Mouse (Mus musculus): Measurements from ENCODE around the gene Cped1. TPM values are rescaled to one million over a fixed set of nuclear protein-coding genes. Genes with fewer than 3 reads are reported as not detected.

Cped1 gene
- polyA plus RNA-seq, 1 experiment from 2014 or later = 22.5 TPM

DNA sequence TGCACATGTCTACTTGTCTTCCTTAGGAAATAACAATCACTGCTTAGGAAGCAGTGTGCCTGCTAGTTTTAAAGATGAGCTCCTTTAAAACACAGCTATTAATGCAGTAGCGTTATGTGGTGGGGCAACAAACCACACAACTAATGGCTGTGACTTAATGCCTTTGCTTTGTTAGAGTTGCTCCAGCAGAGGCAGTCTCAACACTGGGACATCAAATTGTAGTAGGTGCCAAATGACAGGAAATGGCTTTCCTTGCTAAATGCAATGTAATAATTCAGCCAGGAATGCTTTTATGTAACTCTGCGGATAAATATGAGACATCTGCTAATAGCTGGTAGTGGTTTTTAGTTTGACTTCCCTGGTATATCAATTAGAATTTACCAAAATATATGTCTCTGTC lies 8.2 kb upstream of the Cped1 start:
- ATAC-seq (ENCODE audit: low FRiP score) (no peak), DNase-seq (ENCODE audit: low spot score) (no peak)
- Histone ChIP-seq H3K4me2 (replicated peaks; ENCODE audit: low read depth, low read length) (no peak overlapping the region), H3K9me3 (ENCODE audit: control insufficient read depth, low read length) (no peaks in the 10 kb centered on the region), H3K4me1 (replicated peaks; ENCODE audit: control insufficient read depth, insufficient read depth, low read length) (no peaks in the 10 kb centered on the region), H3K27ac (ENCODE audit: low read depth, low read length) (no peak overlapping the region), H3K27me3 (ENCODE audit: control insufficient read depth, insufficient read depth, low read length) (no peaks in the 10 kb centered on the region), H3K4me3 (ENCODE audit: low read depth, low read length) (no peak overlapping the region), H3K36me3 (ENCODE audit: control insufficient read depth, insufficient read depth, low read length) (no peaks in the 10 kb centered on the region), H3K9ac (ENCODE audit: low read depth, low read length) (no peak overlapping the region)
- whole genome bisulfite sequencing = 86% methylated on average over 2 of the region's 2 CpGs

DNA sequence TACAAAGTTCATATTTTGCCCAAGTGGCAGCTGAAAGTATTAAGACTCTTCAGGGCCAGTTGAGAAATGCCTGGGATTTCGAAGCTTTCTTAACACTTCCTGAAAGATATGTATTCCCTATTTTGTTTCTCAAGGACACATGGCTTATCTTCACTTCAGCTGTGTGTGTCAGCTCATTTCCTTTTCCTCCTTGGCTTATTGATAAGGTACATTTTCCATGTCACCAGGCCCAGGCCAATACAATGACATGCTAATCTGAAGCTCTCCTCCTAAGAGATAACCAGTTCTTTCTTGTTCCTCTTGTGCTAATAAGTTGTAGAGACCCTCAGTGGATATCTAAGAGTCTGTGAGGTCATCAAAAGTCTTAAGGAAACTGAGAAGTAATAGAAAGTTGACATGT lies 4.6 kb upstream of the Cped1 start:
- Histone ChIP-seq H3K9ac (ENCODE audit: low read depth, low read length) (no peak overlapping the region), H3K4me3 (ENCODE audit: low read depth, low read length) (no peak overlapping the region), H3K27ac (ENCODE audit: low read depth, low read length) (no peak overlapping the region), H3K27me3 (ENCODE audit: control insufficient read depth, insufficient read depth, low read length) (peaks cover 3% of the 10 kb centered on the region; the same call in 1 of the 2 replicates), H3K9me3 (ENCODE audit: control insufficient read depth, low read length) (no peaks in the 10 kb centered on the region), H3K4me1 (replicated peaks; ENCODE audit: control insufficient read depth, insufficient read depth, low read length) (no peaks in the 10 kb centered on the region), H3K36me3 (ENCODE audit: control insufficient read depth, insufficient read depth, low read length) (no peaks in the 10 kb centered on the region), H3K4me2 (replicated peaks; ENCODE audit: low read depth, low read length) (no peak overlapping the region)
- no peak for ATAC-seq (ENCODE audit: low FRiP score)
- 95% methylated on average over 1 of the region's 1 CpGs for WGBS
- DNase-seq (ENCODE audit: low spot score) = no peak

DNA sequence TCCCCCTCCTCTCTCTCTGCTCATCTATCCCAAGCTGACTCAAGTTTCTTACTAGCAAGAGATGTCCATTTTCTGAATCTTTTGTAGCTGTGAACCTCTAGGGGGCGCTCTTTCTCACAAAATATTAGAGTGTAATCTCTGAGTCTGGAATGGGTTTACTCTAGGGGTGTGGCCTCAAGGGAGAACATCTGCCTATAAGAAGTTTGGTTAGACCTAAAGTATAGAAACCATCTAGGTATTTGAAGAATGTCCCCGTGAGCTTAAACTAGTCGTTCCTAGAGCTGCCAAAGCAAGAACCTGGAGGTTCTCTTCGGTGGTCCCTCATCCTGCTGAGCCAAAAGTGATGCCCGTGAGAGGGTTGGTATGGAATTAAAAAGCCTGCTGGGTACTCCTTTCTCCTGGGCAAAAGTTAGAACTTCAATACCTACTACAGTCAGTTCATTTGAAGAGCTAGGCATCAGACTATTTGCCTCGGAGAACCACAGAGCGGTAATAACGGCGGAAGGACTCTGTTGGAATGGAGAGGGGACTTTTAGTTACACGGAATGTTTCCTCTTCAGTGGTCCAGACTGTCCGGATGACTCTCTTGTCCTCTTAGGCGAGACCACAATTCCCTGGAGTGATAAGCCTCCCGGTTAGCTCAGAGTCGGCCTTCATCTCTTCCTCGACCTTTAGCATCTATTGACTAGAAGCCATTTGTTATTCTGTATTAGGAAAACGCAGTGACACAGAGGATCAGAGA lies 555 bp upstream of the Cped1 start:
- ATAC-seq (ENCODE audit: low FRiP score) = peak; percentile 70
- Histone ChIP-seq H3K4me1 (replicated peaks; ENCODE audit: control insufficient read depth, insufficient read depth, low read length) (peaks cover 2% of the 10 kb centered on the region; the same call in 1 of the 2 replicates), H3K36me3 (ENCODE audit: control insufficient read depth, insufficient read depth, low read length) (no peaks in the 10 kb centered on the region), H3K4me3 (ENCODE audit: low read depth, low read length) (peak overlapping the region; percentile 39), H3K9ac (ENCODE audit: low read depth, low read length) (peak overlapping the region; percentile 41; the same call in 1 of the 2 replicates), H3K27ac (ENCODE audit: low read depth, low read length) (no peak overlapping the region), H3K4me2 (replicated peaks; ENCODE audit: low read depth, low read length) (peak overlapping the region; percentile 83), H3K9me3 (ENCODE audit: control insufficient read depth, low read length) (no peaks in the 10 kb centered on the region), H3K27me3 (ENCODE audit: control insufficient read depth, insufficient read depth, low read length) (peaks cover 10% of the 10 kb centered on the region)
- peak; percentile 87 for DNase-seq (ENCODE audit: low spot score)
- WGBS = 7% methylated on average over 16 of the region's 16 CpGs

DNA sequence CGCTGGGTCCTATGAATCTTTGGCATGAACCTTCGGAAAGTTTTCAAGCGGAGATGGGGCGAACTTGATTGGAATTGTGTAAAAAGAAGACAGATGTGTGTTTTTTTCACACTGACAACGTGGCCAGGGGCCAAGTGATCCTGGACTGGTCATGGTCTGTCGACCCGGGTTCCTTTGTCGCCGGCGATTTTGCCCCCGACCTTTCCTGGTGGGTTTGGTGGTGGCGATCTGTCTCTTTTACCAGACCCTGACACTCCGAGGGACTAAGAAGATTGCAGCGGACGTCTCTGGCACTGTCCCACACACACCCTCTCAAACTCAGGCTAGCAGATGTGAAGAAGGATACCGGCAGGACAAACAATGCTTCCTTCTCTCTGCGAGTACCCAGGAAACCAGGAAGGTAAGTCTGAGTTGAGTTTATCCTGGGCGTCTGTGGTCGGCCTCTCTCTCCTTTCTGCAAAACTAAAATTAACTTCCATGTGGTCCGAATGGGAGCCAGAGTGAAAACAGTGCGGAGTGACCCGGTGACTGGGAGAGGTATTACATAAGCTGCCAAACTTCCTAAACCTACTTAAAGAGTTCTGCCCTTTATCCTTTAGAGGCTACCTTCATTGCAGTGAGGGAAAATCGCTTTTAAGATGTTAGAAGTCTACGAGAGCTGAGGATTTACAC lies 1.1 kb downstream of the Cped1 start:
- Histone ChIP-seq H3K9me3 (ENCODE audit: control insufficient read depth, low read length) (no peaks in the 10 kb centered on the region), H3K27me3 (ENCODE audit: control insufficient read depth, insufficient read depth, low read length) (peaks cover 10% of the 10 kb centered on the region), H3K4me1 (replicated peaks; ENCODE audit: control insufficient read depth, insufficient read depth, low read length) (peaks cover 2% of the 10 kb centered on the region; the same call in 1 of the 2 replicates), H3K36me3 (ENCODE audit: control insufficient read depth, insufficient read depth, low read length) (no peaks in the 10 kb centered on the region), H3K9ac (ENCODE audit: low read depth, low read length) (peak overlapping the region; percentile 31; the same call in 1 of the 2 replicates), H3K4me2 (replicated peaks; ENCODE audit: low read depth, low read length) (peak overlapping the region; percentile 83), H3K27ac (ENCODE audit: low read depth, low read length) (no peak overlapping the region), H3K4me3 (ENCODE audit: low read depth, low read length) (peak overlapping the region; percentile 39)
- ATAC-seq (ENCODE audit: low FRiP score) (no peak), DNase-seq (ENCODE audit: low spot score) (peak; percentile 48)
- 8% methylated on average over 24 of the region's 24 CpGs for WGBS

DNA sequence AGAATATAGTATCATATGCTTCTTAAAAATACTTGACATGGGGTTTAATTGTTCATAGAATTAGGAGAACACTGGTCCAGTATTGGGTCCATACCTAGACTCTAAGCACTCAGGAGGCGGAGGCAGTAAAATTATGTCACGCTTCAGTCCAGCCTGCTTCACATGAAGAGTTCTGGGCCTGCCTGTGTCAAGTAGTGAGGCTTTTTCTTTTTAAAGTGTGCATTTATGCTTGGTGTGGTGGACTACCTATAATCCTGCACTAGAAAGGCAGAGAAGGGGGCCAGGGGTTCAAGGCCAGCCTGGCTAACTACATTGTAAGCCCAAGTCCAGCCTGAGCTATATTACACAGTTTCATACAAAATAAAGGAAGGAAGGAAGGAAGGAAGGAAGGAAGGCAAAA lies 1.8 kb downstream of the Cped1 start:
- H3K4me3 ChIP-seq (ENCODE audit: low read depth, low read length) = 0 out of 2 replicates have a peak overlapping the region, but pooled peaks have one; percentile 12
- H3K36me3 ChIP-seq (ENCODE audit: control insufficient read depth, insufficient read depth, low read length) = no peaks in the 10 kb centered on the region
- H3K9ac ChIP-seq (ENCODE audit: low read depth, low read length) = no peak overlapping the region
- no peaks in the 10 kb centered on the region for H3K9me3 ChIP-seq (ENCODE audit: control insufficient read depth, low read length)
- no peak overlapping the region for H3K4me2 ChIP-seq (replicated peaks; ENCODE audit: low read depth, low read length)
- 76% methylated on average over 2 of the region's 2 CpGs for WGBS
- DNase-seq (ENCODE audit: low spot score) = no peak
- no peak overlapping the region for H3K27ac ChIP-seq (ENCODE audit: low read depth, low read length)
- peaks cover 2% of the 10 kb centered on the region; the same call in 1 of the 2 replicates for H3K4me1 ChIP-seq (replicated peaks; ENCODE audit: control insufficient read depth, insufficient read depth, low read length)
- ATAC-seq (ENCODE audit: low FRiP score) = no peak
- H3K27me3 ChIP-seq (ENCODE audit: control insufficient read depth, insufficient read depth, low read length) = peaks cover 10% of the 10 kb centered on the region

DNA sequence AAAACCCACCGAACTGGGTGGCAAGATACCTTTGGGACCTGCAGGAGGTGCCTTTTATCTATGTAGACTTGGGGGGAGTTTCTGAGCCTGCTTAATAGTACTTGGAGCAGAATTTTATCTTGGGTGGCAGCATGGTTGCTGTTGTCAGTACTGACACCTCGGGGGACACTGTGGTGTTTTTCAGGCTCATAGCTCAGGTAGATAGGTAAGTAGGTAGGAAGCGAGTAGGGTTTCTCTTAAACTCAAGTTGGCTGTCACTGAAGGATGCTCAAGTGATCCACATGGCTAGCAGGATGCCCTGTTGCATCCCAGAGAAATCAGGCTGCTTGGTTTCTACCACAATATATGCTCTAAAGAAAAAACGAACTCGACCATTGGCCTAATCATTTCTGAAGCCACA lies 2.6 kb downstream of the Cped1 start:
- no peak for DNase-seq (ENCODE audit: low spot score)
- Histone ChIP-seq H3K4me1 (replicated peaks; ENCODE audit: control insufficient read depth, insufficient read depth, low read length) (peaks cover 2% of the 10 kb centered on the region; the same call in 1 of the 2 replicates), H3K9ac (ENCODE audit: low read depth, low read length) (no peak overlapping the region), H3K4me2 (replicated peaks; ENCODE audit: low read depth, low read length) (no peak overlapping the region), H3K27ac (ENCODE audit: low read depth, low read length) (no peak overlapping the region), H3K27me3 (ENCODE audit: control insufficient read depth, insufficient read depth, low read length) (peaks cover 10% of the 10 kb centered on the region), H3K9me3 (ENCODE audit: control insufficient read depth, low read length) (no peaks in the 10 kb centered on the region), H3K4me3 (ENCODE audit: low read depth, low read length) (no peak overlapping the region), H3K36me3 (ENCODE audit: control insufficient read depth, insufficient read depth, low read length) (no peaks in the 10 kb centered on the region)
- WGBS = 82% methylated on average over 5 of the region's 5 CpGs
- no peak for ATAC-seq (ENCODE audit: low FRiP score)

DNA sequence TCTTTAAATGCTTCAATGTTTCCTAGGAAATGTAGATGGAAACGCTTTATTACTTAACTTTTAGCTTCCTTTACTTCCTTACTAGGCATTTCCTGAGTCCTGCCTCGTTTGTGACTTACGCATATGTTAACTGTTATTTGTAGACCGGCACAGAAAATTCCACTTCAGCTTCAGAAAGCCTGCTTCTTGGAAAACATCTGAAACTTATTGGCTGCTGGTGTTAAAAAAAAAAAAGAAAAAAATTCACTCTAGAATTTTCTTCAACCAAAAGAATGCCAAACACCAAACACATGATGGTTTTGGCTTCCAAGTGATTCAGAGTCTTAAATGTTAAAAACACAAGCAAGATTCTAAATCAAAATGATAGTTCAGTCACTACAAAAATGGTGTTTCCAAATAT lies 3.4 kb downstream of the Cped1 start:
- DNase-seq (ENCODE audit: low spot score) = no peak
- no peak overlapping the region for H3K9ac ChIP-seq (ENCODE audit: low read depth, low read length)
- H3K27ac ChIP-seq (ENCODE audit: low read depth, low read length) = no peak overlapping the region
- no peaks in the 10 kb centered on the region for H3K36me3 ChIP-seq (ENCODE audit: control insufficient read depth, insufficient read depth, low read length)
- ATAC-seq (ENCODE audit: low FRiP score) = no peak
- no peak overlapping the region for H3K4me2 ChIP-seq (replicated peaks; ENCODE audit: low read depth, low read length)
- 76% methylated on average over 4 of the region's 4 CpGs for WGBS
- no peak overlapping the region for H3K4me3 ChIP-seq (ENCODE audit: low read depth, low read length)
- peaks cover 10% of the 10 kb centered on the region for H3K27me3 ChIP-seq (ENCODE audit: control insufficient read depth, insufficient read depth, low read length)
- H3K4me1 ChIP-seq (replicated peaks; ENCODE audit: control insufficient read depth, insufficient read depth, low read length) = peaks cover 2% of the 10 kb centered on the region; the same call in 1 of the 2 replicates
- no peaks in the 10 kb centered on the region for H3K9me3 ChIP-seq (ENCODE audit: control insufficient read depth, low read length)

DNA sequence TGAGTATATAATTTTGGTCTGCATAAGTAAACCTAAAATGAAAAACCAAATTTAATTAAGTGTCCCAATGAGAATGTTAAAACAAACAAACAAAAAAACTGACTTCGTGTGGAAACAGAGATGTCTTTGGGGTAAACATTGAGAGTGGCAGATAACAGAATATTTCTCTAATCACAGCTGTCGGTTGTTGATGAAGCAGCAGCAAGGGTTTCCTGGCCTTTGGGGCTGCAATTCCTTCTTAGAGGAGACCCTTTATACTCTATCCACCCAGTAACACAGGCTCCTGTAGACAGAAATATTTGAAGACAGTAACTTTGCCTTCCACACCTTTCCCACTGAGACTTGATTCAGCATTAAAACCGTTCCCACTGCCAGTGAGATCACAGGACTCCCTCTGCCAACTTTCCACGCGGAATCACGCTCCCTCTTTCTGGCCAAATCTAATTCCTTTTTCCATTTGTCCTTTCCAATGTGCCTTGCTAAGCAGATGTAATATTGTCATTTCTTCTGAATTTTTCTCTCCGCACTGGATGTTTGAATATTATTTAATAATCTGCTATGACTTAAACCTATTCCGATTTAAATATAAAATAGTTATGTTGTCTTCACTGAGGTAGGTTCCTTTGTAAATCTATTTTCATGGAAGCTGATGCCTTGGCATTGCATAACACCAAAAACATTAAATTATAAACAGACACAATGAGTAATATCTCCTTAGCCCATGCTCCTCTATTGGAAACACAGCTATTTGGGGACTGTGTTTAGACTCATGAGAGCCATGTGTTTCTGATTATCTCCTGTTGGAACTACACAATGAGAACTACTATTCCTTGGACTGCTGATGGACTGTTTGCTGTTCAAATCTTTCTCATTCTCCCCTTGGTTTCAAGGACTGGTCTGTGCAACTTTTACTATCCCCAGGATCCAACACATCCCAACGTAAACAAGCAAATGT lies 4.7 kb downstream of the Cped1 start:
- H3K9ac ChIP-seq (ENCODE audit: low read depth, low read length) = no peak overlapping the region
- no peak for ATAC-seq (ENCODE audit: low FRiP score)
- no peaks in the 10 kb centered on the region for H3K36me3 ChIP-seq (ENCODE audit: control insufficient read depth, insufficient read depth, low read length)
- no peak overlapping the region for H3K4me3 ChIP-seq (ENCODE audit: low read depth, low read length)
- no peaks in the 10 kb centered on the region for H3K9me3 ChIP-seq (ENCODE audit: control insufficient read depth, low read length)
- peaks cover 10% of the 10 kb centered on the region for H3K27me3 ChIP-seq (ENCODE audit: control insufficient read depth, insufficient read depth, low read length)
- peaks cover 2% of the 10 kb centered on the region; the same call in 1 of the 2 replicates for H3K4me1 ChIP-seq (replicated peaks; ENCODE audit: control insufficient read depth, insufficient read depth, low read length)
- no peak for DNase-seq (ENCODE audit: low spot score)
- no peak overlapping the region for H3K27ac ChIP-seq (ENCODE audit: low read depth, low read length)
- 70% methylated on average over 9 of the region's 9 CpGs for WGBS
- no peak overlapping the region for H3K4me2 ChIP-seq (replicated peaks; ENCODE audit: low read depth, low read length)
